Mouse (Mus musculus) intestine, postnatal 0 days (tissue): ENCODE data around the gene Ccdc194. TPM values are rescaled to one million over a fixed set of nuclear protein-coding genes. Genes with fewer than 3 reads are reported as not detected.
"Not testable (repeated sequence)": the region's sequence is repeated elsewhere in the genome, so short reads cannot be mapped to it uniquely, and the experiment has no call there.

Source experiments
- ATAC-seq: fragments of 200-750 bp; cut with Nextera tagmentation; 2 replicates; pipeline ENCODE4 v1.8.0; 2017; ENCODE audit warnings: mild to moderate bottlenecking, moderate TSS enrichment, moderate library complexity
- H3K27ac ChIP-seq: fragments of 300-500 bp; sonication (generic); 2 replicates; pipeline ENCODE4 v1.5.1; 2014; ENCODE audit warnings: mild to moderate bottlenecking, low read depth, low read length, moderate library complexity
- H3K27me3 ChIP-seq: fragments of 300-500 bp; sonication (generic); replicated peaks from 2 replicates; pipeline ENCODE4 v1.6.1; 2014; ENCODE audit warnings: low read length, mixed read lengths; ENCODE audit not compliant: control insufficient read depth, insufficient read depth
- H3K36me3 ChIP-seq: fragments of 300-500 bp; sonication (generic); 2 replicates; pipeline ENCODE4 v1.6.1; 2014; ENCODE audit warnings: mild to moderate bottlenecking, moderate library complexity; ENCODE audit not compliant: control insufficient read depth, insufficient read depth
- H3K4me1 ChIP-seq: fragments of 300-500 bp; sonication (generic); replicated peaks from 2 replicates; pipeline ENCODE4 v1.6.1; 2014; ENCODE audit warnings: antibody characterized with exemption, low read length, mixed read lengths; ENCODE audit not compliant: control insufficient read depth, insufficient read depth
- H3K4me2 ChIP-seq: fragments of 300-500 bp; sonication (generic); replicated peaks from 2 replicates; pipeline ENCODE4 v1.6.1; 2014; ENCODE audit warnings: low read depth, mild to moderate bottlenecking, moderate library complexity
- H3K4me3 ChIP-seq: fragments of 300-500 bp; sonication (generic); 2 replicates; pipeline ENCODE4 v1.5.1; 2014; ENCODE audit warnings: low read depth, low read length
- H3K9ac ChIP-seq: fragments of 300-500 bp; sonication (generic); 2 replicates; pipeline ENCODE4 v1.6.1; 2014; ENCODE audit warnings: mild to moderate bottlenecking, low read depth, low read length
- H3K9me3 ChIP-seq: fragments of 300-500 bp; sonication (generic); 2 replicates; pipeline ENCODE4 v1.6.1; 2016; ENCODE audit warnings: mixed run types; ENCODE audit not compliant: control insufficient read depth
- CTCF ChIP-seq: sonication (generic); IDR thresholded peaks from 2 replicates; pipeline ENCODE4 v1.5.1; 2016; ENCODE audit warnings: low read depth, mild to moderate bottlenecking, control low read depth, antibody characterized with exemption, moderate library complexity
- WGBS: fragments of 180-500 bp; shearing (Covaris S2); extraction: QIAGEN DNeasy Blood & Tissue Kit; methylation state at CpG from one replicate; pipeline ENCODE4 v1.1.7; 2014; 5-methylcytosine and 5-hydroxymethylcytosine counted together
- polyA plus RNA-seq: library from polyadenylated mRNA; unstranded; fragments of >200 nt; fragmentation: Nextera tagmentation; extraction: Ambion mirVana; gene quantifications from 2 replicates; pipeline ENCODE4 v1.2.1, GENCODE M21; 2015

The Ccdc194 gene
- polyA plus RNA-seq, 1 experiment from 2014 or later, result 0.08 TPM

DNA sequence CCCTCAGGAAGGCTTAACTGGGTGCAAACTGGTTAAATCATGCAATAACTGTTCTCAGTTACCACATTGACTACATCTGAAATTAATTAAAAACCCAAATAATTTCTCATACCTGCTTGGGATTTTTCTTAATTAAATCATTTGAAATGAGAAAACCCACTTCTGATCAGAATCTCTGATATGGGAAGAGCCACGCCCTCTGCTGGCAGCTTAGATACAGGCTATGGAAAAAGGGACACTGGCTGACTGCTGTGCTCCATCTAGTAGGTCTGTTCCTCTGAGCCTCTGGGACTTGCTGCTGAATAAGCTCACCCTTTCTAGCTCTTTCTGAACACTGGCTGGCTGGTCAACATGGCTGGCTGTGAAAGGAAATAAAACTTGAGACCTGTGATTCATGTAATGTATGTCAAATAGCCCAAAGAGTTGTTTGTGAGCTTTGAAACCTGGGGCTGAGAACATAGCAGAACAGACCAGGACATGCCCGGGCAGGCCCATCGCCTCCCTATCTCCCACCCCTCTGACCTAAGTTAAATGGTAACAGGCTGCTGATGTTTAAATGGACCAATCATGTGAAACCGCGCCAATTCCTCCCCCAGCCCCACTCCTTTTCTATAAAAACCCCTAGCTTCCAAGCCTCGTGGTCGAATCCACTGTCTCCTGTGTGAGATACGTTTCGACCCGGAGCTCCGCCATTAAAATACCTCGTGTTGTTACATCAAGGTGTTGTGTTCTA, 5.4 kb upstream of the Ccdc194 start:
- not testable (repeated sequence) for H3K27ac ChIP-seq, H3K9me3 ChIP-seq, H3K4me2 ChIP-seq, H3K4me3 ChIP-seq, H3K9ac ChIP-seq, H3K36me3 ChIP-seq, ATAC-seq, H3K27me3 ChIP-seq, H3K4me1 ChIP-seq
- WGBS, result 68% methylated on average over 5 of the region's 12 CpGs
- peak; percentile 66 for TF ChIP-seq CTCF

DNA sequence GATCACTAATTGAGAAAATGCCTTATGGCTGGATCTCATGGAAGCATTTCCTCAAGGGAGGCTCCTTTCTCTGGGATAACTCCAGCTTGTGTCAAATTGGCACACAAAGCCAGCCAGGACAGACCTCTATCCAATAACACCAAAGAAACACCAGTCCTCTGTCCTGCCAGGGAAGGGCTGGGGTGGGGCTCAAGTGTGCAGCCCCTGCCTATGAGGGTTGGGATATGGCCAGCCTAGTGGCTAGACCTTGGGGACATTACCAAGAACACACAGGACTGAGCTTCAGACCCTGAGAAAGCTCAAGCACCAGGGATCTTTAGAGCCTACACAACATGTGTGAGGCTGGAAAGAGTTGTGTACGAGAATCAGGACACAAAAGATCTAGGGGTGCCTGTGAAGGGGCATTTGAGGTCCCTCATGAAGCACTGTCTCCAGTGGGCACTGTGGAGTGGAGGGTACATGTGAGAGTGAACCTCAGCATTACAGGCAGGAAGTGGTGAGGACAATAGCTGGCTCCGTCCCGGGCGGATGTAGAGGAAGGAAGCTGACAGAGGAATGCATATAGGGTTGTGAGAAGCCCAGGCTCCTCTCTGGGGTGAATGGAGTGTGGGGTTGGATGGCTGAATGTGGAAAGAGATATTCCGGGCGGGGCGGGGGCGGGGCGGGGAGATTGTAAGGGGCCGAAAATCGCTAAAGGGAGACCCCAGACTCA, 3.0 kb upstream of the Ccdc194 start:
- no peak; the same call in 1 of the 2 replicates for ATAC-seq
- H3K36me3 ChIP-seq, result no peaks in the 10 kb centered on the region
- H3K9me3 ChIP-seq, result no peaks in the 10 kb centered on the region
- H3K4me2 ChIP-seq, result no peak overlapping the region
- no peak overlapping the region for H3K4me3 ChIP-seq
- TF ChIP-seq CTCF, result no peak
- no peak overlapping the region for H3K27ac ChIP-seq
- no peak overlapping the region for H3K9ac ChIP-seq
- H3K4me1 ChIP-seq, result no peaks in the 10 kb centered on the region
- WGBS, result 66% methylated on average over 11 of the region's 11 CpGs
- peaks cover 20% of the 10 kb centered on the region for H3K27me3 ChIP-seq

DNA sequence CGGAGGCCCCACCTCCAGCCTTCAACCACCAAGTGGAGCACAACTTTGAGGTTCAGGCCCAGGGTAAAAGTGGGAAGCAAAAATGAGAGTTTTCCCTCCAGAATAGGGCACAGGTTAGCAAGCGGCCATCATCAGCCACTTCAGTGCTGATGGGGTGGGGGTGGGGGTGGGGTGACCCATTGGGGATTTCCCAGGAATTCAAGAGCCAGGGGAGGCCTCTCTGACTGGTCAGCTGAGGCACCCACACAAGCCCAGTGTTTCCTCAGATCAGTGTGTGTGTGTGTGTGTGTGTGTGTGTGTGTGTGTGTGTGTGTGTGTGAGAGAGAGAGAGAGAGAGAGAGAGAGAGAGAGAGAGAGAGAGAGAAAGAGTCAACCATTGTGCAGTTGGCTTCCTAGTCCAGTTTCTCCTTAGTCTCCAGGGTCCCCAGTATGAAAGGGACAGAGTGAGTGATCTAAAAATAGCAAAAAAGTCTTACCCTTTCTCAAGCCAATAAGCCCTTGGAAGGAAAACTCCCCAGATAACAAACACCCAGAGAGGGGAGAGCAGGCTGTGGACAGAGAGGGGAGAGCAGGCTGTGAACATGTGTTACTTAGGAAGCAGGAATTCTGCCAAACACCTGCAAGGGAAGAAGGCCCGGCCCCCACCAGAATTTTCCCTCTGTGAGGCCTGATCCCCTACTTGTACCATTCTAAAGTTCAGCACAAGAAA, 1.8 kb upstream of the Ccdc194 start:
- Histone ChIP-seq H3K4me1 (no peaks in the 10 kb centered on the region), H3K9ac (no peak overlapping the region), H3K27me3 (peaks cover 20% of the 10 kb centered on the region), H3K36me3 (no peaks in the 10 kb centered on the region), H3K27ac (no peak overlapping the region), H3K9me3 (no peaks in the 10 kb centered on the region), H3K4me2 (no peak overlapping the region), H3K4me3 (no peak overlapping the region)
- no peak for TF ChIP-seq CTCF
- no peak for ATAC-seq
- 57% methylated on average over 3 of the region's 3 CpGs for WGBS

DNA sequence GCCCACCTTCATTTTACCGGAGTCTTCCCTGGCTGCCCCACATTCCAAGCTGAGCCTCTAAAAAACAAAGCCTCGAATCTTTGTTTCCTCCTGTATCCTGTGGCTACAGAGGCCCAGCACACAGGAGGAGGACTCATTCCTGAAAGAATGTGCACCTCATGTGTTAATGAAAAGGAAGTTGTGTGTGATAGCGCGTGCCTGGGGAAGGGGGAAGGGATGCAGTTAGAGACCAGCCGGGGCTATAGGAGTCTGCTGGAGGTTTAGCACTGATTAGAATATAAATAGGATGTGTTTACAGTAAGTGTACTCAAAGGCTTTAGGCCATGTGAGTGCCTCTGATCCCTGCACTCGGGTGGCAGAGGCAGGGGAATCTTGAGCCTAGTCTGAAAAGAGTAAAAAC, 761 bp upstream of the Ccdc194 start:
- Histone ChIP-seq H3K4me2 (no peak overlapping the region), H3K36me3 (no peaks in the 10 kb centered on the region), H3K27ac (no peak overlapping the region), H3K4me3 (no peak overlapping the region), H3K27me3 (peaks cover 20% of the 10 kb centered on the region), H3K4me1 (no peaks in the 10 kb centered on the region), H3K9me3 (no peaks in the 10 kb centered on the region), H3K9ac (no peak overlapping the region)
- TF ChIP-seq CTCF, result no peak
- no peak for ATAC-seq
- 37% methylated on average over 6 of the region's 6 CpGs for WGBS

DNA sequence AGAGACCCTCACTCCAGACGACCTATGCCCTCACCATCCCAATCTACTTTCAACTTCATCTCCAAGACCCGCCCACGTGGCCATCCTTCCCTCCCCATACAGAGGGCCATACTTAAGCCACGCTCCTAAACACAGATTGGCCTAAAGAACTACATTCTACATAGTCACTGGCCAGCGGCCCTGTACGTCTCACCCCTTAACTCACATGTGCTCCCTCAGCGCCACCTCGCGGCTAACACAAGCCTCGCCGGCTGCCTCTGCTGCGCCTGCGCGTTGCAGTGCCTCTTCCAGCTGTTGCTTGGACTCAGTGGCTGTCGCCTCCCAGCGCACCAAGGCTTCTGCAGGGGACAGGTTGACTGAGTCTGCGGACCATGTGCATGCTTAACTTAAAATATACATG, 3.9 kb downstream of the Ccdc194 start:
- H3K27ac ChIP-seq, result no peak overlapping the region
- peaks cover 19% of the 10 kb centered on the region for H3K27me3 ChIP-seq
- no peaks in the 10 kb centered on the region for H3K4me1 ChIP-seq
- no peak overlapping the region for H3K4me3 ChIP-seq
- peak overlapping the region; percentile 6; the same call in 1 of the 2 replicates for H3K4me2 ChIP-seq
- WGBS, result 3% methylated on average over 17 of the region's 17 CpGs
- peak; percentile 99 for TF ChIP-seq CTCF
- no peaks in the 10 kb centered on the region for H3K36me3 ChIP-seq
- ATAC-seq, result peak; percentile 78
- no peaks in the 10 kb centered on the region for H3K9me3 ChIP-seq
- no peak overlapping the region for H3K9ac ChIP-seq
